Mouse (Mus musculus) thymus, postnatal 14 days (tissue): Measurements from ENCODE around the gene C87436.

ENCODE experiments used
- DNase-seq: peaks from one replicate; pipeline ENCODE4 v3.0.0; 2021

The C87436 gene

GRCm38 (mm10) chr6:86438272-86439118 is at the start of gene C87436:
TSS of gene C87436 (plus strand) at chr6:86438374.
- peak; percentile 92 for DNase-seq

DNA sequence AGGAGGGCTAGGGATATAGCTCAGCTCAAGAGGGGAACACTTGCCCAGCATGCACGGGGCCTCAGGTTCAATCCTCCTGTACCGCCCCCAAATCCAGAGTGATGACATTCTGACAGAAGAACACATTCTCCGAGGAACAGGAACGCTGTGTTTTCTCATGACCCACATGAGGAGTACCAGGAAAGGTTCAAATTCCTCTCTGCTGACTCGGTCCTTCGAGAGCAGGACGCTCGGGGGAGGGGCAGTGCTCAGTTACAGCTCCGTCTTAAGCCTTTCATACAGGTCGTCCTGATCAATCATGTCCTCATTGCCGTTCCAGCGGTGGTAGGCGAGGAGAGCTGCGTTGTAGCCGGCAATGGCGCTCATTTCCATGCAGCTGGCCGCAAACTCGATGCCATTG is 49.7 kb upstream of the C87436 start:
- DNase-seq = no peak

- DNase-seq = no peak
Observed at GRCm38 (mm10) chr6:86391326-86391725, 46.8 kb upstream of the C87436 start.

DNA sequence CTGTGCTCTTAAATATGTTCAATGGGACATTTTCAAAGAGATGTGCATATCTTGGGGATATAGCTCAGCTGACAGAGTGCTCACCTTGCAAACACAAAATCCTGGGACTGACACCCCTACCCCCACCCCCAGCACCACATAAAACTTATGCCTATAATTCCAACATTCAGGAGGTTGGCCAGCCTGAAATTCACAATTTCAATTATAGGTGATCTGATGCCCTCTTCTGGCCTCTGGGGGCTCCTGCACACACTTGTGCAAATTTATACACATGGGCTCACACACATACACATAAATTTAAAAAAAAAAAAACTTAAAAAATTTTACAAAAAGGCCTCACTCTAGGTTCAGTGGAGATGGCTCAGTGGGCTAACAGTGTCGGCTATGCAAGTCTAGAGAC is 45.0 kb upstream of the C87436 start:
- peak; percentile 20 for DNase-seq

- no peak for DNase-seq
Observed at GRCm38 (mm10) chr6:86394078-86394720, 44.0 kb upstream of the C87436 start.

GRCm38 (mm10) chr6:86395021-86395420 is 43.2 kb upstream of the C87436 start:
- DNase-seq = no peak

DNA sequence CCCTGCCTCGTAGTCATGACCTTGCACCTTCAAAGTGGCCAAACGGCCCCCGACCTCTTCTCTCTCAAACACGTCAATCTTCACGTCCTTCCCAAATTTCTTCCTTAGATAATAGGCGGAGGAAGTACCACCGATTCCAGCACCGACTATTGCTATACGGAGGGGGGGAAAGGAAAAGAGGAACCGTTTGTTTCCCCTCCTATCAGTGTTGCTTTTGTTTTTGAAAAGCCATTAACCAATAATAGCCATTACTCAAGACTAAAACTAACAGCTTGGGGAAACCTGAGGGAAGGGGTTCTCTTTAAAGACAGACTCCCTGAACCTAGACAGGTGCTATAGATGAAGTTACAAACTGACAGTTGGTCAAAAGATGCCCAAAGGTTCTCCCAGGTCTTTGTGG is 42.2 kb upstream of the C87436 start:
- DNase-seq = no peak

DNA sequence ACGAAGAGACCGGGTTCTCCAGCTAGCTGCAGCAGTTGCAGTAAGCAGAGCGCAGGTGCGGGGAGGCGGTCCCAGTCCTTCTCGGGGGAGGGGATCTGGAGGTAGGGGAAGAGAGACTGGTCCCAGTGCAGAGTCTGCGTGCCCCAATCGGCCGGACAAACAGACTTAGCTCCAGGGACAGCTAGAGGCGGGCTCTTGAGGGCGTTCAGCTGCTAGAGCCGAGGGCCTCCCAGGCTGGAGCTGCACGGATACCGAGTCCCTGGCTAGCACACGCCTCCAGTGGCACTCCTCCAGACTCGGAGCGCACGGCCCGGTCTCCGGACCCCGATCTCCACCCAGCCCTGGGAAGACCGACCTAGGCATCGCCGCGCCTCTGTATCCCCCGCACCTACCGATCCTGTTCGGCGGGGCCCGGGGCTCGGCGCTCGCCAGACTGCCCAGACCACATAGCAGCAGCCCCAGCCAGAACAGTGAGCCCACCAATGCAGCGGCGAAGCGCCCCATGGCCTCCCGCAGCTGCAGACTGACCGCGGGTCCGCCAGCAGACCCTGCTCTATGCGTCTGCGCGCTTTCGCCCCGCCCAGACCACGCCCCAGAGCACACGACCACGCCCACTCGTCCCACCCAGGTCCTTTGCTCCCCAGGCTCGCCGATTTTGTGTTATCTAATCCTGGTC is 41.5 kb upstream of the C87436 start, which contains the start of gene Pcyox1:
Gene Pcyox1, minus strand, starts transcription at position 574 of the 676 bp plus-strand sequence.
- peak; percentile 88 for DNase-seq

DNA sequence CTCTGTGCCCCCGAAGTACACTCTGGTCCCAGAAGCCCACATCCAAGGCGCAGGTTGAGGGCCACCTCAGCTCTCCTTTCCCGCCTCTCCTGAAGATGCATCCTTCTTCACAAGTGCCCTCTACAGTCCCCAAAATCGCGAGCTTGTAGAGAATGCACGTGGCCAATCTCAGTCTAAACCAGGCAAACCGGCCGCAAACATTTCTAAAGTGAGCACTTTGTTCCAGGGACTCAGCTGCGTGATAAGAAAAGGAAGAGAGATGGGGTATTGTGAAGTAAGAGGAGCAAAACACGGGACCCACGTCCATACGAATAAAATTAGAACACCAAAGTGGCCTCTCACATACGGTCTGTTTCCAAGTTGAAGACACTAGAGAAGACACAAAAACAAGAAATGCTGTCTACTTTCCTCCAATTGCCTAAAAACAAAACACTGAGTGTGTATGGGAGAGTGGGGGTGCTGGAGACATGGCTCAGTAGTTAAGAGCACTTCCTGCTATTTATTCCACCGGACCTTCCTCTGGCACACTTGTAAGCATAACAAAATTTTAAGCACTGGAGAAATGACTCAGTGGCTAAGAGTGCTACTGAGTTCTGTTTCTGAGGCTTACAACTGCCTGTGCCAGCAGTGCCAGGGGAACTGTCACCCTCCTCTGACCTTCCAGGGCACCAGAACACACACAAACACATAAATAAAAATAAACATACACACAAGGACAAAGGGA is 40.8 kb upstream of the C87436 start:
- no peak for DNase-seq

DNA sequence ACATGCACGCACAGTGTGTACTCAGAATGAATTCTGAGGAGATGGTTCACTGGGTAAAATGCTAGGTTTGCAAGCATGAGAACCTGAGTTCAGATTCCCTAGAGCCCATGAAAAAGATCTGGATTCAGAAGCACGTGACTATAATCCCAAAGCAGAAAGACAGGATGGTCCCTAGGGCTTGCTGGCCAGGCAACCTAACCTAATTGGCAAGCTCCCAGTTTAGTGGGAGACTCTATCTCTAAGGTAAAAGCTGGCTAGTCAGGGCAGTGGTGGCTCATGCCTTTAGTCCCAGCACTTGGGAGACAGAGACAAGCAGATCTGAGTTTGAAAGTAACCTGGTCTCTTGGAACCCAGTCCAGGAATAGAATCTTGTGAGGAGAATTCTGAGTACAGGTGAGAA is 39.2 kb upstream of the C87436 start:
- DNase-seq = no peak

GRCm38 (mm10) chr6:86399995-86400394 is 38.2 kb upstream of the C87436 start:
- no peak for DNase-seq

GRCm38 (mm10) chr6:86400972-86401371 is 37.2 kb upstream of the C87436 start:
- DNase-seq = peak; percentile 90

GRCm38 (mm10) chr6:86402681-86403607 is 35.2 kb upstream of the C87436 start:
- DNase-seq = no peak

- peak; percentile 85 for DNase-seq
Observed at GRCm38 (mm10) chr6:86403728-86404099, 34.5 kb upstream of the C87436 start.

- peak; percentile 97 for DNase-seq
Observed at GRCm38 (mm10) chr6:86404100-86404861, 33.9 kb upstream of the C87436 start, which contains the start of gene Tia1. TSS of gene Tia1 (plus strand) at chr6:86404219.

- DNase-seq = peak; percentile 16
Observed at GRCm38 (mm10) chr6:86404996-86405395, 33.2 kb upstream of the C87436 start.

DNA sequence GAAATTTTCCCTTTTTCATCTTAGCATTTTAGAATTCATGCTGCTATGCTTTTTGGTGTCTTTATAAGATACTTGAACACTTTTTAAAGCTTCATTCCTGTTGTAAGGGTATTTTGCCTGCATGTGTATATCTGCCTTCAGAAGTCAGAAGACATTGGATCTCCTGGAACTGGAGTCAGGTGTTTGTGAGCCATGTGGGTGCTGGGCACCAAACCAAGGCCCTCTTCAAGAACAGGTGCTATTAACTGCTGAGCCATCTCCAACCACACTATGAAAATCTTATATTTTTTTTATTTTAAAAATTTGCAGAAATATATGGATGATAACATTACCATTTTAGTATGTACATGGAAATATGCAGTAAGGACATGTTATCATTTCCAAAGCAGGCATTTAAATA is 31.9 kb upstream of the C87436 start:
- DNase-seq = no peak

- DNase-seq = no peak
Observed at GRCm38 (mm10) chr6:86418711-86419110, 19.5 kb upstream of the C87436 start.

DNA sequence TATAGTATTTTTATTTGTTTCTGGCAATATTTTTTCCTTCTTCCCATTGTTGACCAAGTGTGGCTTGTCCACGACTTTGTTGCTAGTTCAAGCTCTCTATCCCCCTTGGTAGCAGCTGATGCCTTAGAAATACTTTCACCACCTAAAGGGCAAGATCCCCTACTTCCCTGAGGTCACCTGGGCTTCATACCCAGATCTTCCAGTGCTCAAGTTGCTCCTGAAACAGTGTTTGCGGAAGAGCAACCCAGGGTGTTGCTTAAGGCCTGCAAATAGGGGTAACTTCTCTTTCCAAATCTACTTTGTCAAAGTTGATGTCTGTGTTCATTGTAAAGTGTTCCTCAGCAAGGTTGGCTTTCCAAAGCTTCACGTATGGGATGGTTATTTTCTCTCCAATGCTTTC is 18.9 kb upstream of the C87436 start:
- DNase-seq = no peak

GRCm38 (mm10) chr6:86420491-86420890 is 17.7 kb upstream of the C87436 start:
- no peak for DNase-seq

- no peak for DNase-seq
Observed at GRCm38 (mm10) chr6:86426358-86426757, 11.8 kb upstream of the C87436 start, which contains the start of gene Gm44790. TSS of gene Gm44790 (plus strand) at chr6:86426658.
